ENCODE assay signal across 8 mouse cellular contexts in the genomic region with DNA sequence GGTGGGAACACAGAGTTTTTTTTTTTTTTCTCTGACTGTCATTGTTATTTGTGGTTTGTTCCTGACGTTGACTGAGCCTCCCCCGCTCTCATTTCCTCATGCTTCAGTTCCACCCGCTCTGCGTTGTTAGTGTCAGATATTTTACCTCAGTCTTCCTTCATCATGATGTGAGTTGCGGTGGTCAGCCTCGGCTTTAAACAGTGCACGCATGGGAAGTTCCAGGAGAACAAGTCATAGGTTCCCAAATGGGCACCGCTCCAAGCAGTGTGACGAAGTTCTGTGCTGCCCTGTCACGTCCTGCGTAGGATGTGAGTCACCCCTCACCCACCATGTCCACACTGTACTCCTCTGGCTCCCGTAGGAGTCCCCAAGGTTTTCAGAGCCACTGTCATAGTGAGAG. TPM values are rescaled to one million over a fixed set of nuclear protein-coding genes. Genes with fewer than 3 reads are reported as not detected.
DNase-seq lines count a peak whose midpoint lies in the region; ATAC-seq and TF ChIP-seq lines count a peak whose summit lies in the region.

No protein-coding gene starts in this region.

- 20% methylated on average over 12 of the region's 12 CpGs for WGBS in liver, embryonic 12.5 days (ENCODE audit: insufficient replicate concordance)
- WGBS in forebrain, postnatal 0 days = 83% methylated on average over 12 of the region's 12 CpGs

- H3K4me1 ChIP-seq in liver, embryonic 12.5 days = no peaks in the 10 kb centered on the region
- H3K4me1 ChIP-seq in forebrain, postnatal 0 days (ENCODE audit: insufficient read depth) = no peaks in the 10 kb centered on the region

- no peaks in the 10 kb centered on the region for H3K36me3 ChIP-seq in liver, embryonic 12.5 days
- no peaks in the 10 kb centered on the region for H3K36me3 ChIP-seq in splenic B cell, adult 2 months (ENCODE audit: control insufficient read depth, insufficient read depth, low read length, poor library complexity, severe bottlenecking)
- no peaks in the 10 kb centered on the region for H3K36me3 ChIP-seq in forebrain, postnatal 0 days (ENCODE audit: insufficient read depth)

- peak; percentile 22 for DNase-seq in urinary bladder, postnatal 14 days (ENCODE audit: low spot score)
- DNase-seq in urinary bladder, adult 18-20 months (ENCODE audit: low spot score in 2 of 2) = no peak
- peak; percentile 33 to 54 for DNase-seq in heart, adult 9 months (ENCODE audit: low spot score in 2 of 2)
- peak; percentile 28 for DNase-seq in splenic B cell, adult 2 months (ENCODE audit: low read depth, low spot score)
- no peak for DNase-seq in frontal cortex, postnatal 14 days (ENCODE audit: low spot score in 2 of 2)
- no peak for DNase-seq in left cerebral cortex, postnatal 25 days (ENCODE audit: low spot score in 2 of 2)
- DNase-seq in forebrain, postnatal 0 days = no peak

- H3K9ac ChIP-seq in liver, embryonic 12.5 days = no peak overlapping the region
- H3K9ac ChIP-seq in forebrain, postnatal 0 days = no peak overlapping the region

- H3K27me3 ChIP-seq in liver, embryonic 12.5 days (replicated peaks) = no peaks in the 10 kb centered on the region
- H3K27me3 ChIP-seq in splenic B cell, adult 2 months (ENCODE audit: control insufficient read depth, insufficient read depth, low read length, poor library complexity, severe bottlenecking) = no peaks in the 10 kb centered on the region
- no peaks in the 10 kb centered on the region for H3K27me3 ChIP-seq in forebrain, postnatal 0 days (ENCODE audit: insufficient read depth, low read length)

- intact Hi-C loops in left cerebral cortex, postnatal 25 days (cut with DNase I) = no loop called here

- H3K4me2 ChIP-seq in liver, embryonic 12.5 days = peak overlapping the region; percentile 43
- H3K4me2 ChIP-seq in forebrain, postnatal 0 days (ENCODE audit: low read depth) = no peak overlapping the region

- H3K4me3 ChIP-seq in liver, embryonic 12.5 days = no peak overlapping the region
- no peak overlapping the region for H3K4me3 ChIP-seq in forebrain, postnatal 0 days (ENCODE audit: low read depth, low read length)

- no peak for TF ChIP-seq CTCF in forebrain, postnatal 0 days (IDR thresholded peaks at IDR 0.05; ENCODE audit: low read depth)

- peak; percentile 37; the same call in 1 of the 2 replicates for ATAC-seq in liver, embryonic 12.5 days
- no peak for ATAC-seq in forebrain, postnatal 0 days

- no peaks in the 10 kb centered on the region for H3K9me3 ChIP-seq in liver, embryonic 12.5 days (replicated peaks)
- H3K9me3 ChIP-seq in forebrain, postnatal 0 days (ENCODE audit: low read length) = no peaks in the 10 kb centered on the region

- no peak overlapping the region for H3K27ac ChIP-seq in liver, embryonic 12.5 days
- H3K27ac ChIP-seq in forebrain, postnatal 0 days (ENCODE audit: low read depth, low read length) = no peak overlapping the region

RNA-seq across cellular contexts. Expression of a gene that starts 36.9 kb away (rescaled TPM):
- 0.23 and 0.49 TPM in 2 replicates for polyA plus RNA-seq in liver, embryonic 12.5 days (2016; fragmentation: Nextera tagmentation; extraction: Ambion mirVana)
- total RNA-seq in left cerebral cortex, postnatal 25 days (2021) = 10 to 100 TPM; 17.6 to 18.1 TPM
- total RNA-seq in forebrain, postnatal 0 days (2014; rRNA removed) = 12.9 and 21.1 TPM in 2 replicates
- 17.6 and 20.0 TPM in 2 replicates for polyA plus RNA-seq in forebrain, postnatal 0 days (2015; fragmentation: Nextera tagmentation; extraction: Ambion mirVana)

RNA-seq across cellular contexts. Expression of a gene that starts 56.7 kb away (rescaled TPM):
- not detected in 2 replicates for polyA plus RNA-seq in liver, embryonic 12.5 days (2016; fragmentation: Nextera tagmentation; extraction: Ambion mirVana)
- not detected for total RNA-seq in left cerebral cortex, postnatal 25 days (2021)
- not detected in 2 replicates for total RNA-seq in forebrain, postnatal 0 days (2014; rRNA removed)
- not detected in 2 replicates for polyA plus RNA-seq in forebrain, postnatal 0 days (2015; fragmentation: Nextera tagmentation; extraction: Ambion mirVana)

Comparison
In these comparisons a context has a peak if more than half of its experiments do, and no peak if none do; other contexts are left out.
1. DNase-seq: peak in urinary bladder, postnatal 14 days (single experiment), heart, adult 9 months (2 of 2) and splenic B cell, adult 2 months (single experiment); none in urinary bladder, adult 18-20 months (0 of 2), frontal cortex, postnatal 14 days (0 of 2), left cerebral cortex, postnatal 25 days (0 of 2) and forebrain, postnatal 0 days (single experiment).